10 mouse cellular contexts compared by ENCODE assay signal in genomic region chr10:59981792-59982191, GRCm38 (mm10). TPM values are rescaled to one million over a fixed set of nuclear protein-coding genes. Genes with fewer than 3 reads are reported as not detected.
A peak's percentile ranks its signal among the peaks of the same experiment; 100 is the strongest.
DNase-seq lines count a peak whose midpoint lies in the region; ATAC-seq and TF ChIP-seq lines count a peak whose summit lies in the region.
"Had no signal": no experiment of that assay in that cellular context is flagged by ENCODE, and none has a peak within 500 bp of the region (broad histone marks: within the 10 kb centered on the region; RNA-seq: fewer than 3 reads in every experiment).

No protein-coding gene starts in this region.

- H3K9ac ChIP-seq in kidney, embryonic 15.5 days = no peak overlapping the region
- H3K9ac ChIP-seq in embryonic facial prominence, embryonic 13.5 days = no peak overlapping the region

- no peak for TF ChIP-seq CTCF in E14TG2a.4 (conservative IDR thresholded peaks at IDR 0.05; ENCODE audit: low read length)

- 0 out of 2 replicates have a peak overlapping the region, but pooled peaks have one; percentile 18 for H3K27ac ChIP-seq in kidney, embryonic 15.5 days
- peak overlapping the region; percentile 33; the same call in 1 of the 2 replicates for H3K27ac ChIP-seq in embryonic facial prominence, embryonic 13.5 days

- no peaks in the 10 kb centered on the region for H3K9me3 ChIP-seq in kidney, embryonic 15.5 days (replicated peaks)
- no peaks in the 10 kb centered on the region for H3K9me3 ChIP-seq in E14TG2a.4 (ENCODE audit: low read length)
- H3K9me3 ChIP-seq in embryonic facial prominence, embryonic 13.5 days = no peaks in the 10 kb centered on the region

- ATAC-seq in kidney, embryonic 15.5 days (replicated peaks; ENCODE audit: low FRiP score) = no peak
- ATAC-seq in embryonic facial prominence, embryonic 13.5 days (ENCODE audit: insufficient number of reproducible peaks, insufficient read depth, low FRiP score, low TSS enrichment, low read depth) = no peak
- ATAC-seq: intestine, embryonic 16.5 days had no signal

- H3K4me3 ChIP-seq in kidney, embryonic 15.5 days (replicated peaks) = no peak overlapping the region
- H3K4me3 ChIP-seq in E14TG2a.4 (replicated peaks; ENCODE audit: low read length) = 0 out of 2 replicates have a peak overlapping the region, but pooled peaks have one; percentile 8
- no peak overlapping the region for H3K4me3 ChIP-seq in embryonic facial prominence, embryonic 13.5 days

- 79% methylated on average over 9 of the region's 9 CpGs for WGBS in kidney, embryonic 15.5 days
- 87% methylated on average over 9 of the region's 9 CpGs for WGBS in embryonic facial prominence, embryonic 13.5 days

- no peak for DNase-seq in kidney, adult 18-20 months
- DNase-seq in heart, postnatal 10 days = peak; percentile 83
- DNase-seq in natural killer cell, adult 2 months (ENCODE audit: low spot score in 2 of 2) = no peak
- DNase-seq in cerebellum, adult 9-11 months = no peak
- DNase-seq in left cerebral cortex, adult 11 months (ENCODE audit: low spot score) = no peak
- DNase-seq: layer of hippocampus, postnatal 36 days had no signal

- peaks cover 35% of the 10 kb centered on the region for H3K4me1 ChIP-seq in kidney, embryonic 15.5 days
- H3K4me1 ChIP-seq in E14TG2a.4 (replicated peaks; ENCODE audit: low read depth, low read length) = peaks cover 48% of the 10 kb centered on the region
- peaks cover 29% of the 10 kb centered on the region for H3K4me1 ChIP-seq in embryonic facial prominence, embryonic 13.5 days

- H3K4me2 ChIP-seq in kidney, embryonic 15.5 days = no peak overlapping the region
- no peak overlapping the region for H3K4me2 ChIP-seq in embryonic facial prominence, embryonic 13.5 days

- intact Hi-C loops in heart, postnatal 10 days (cut with DNase I) = no loop called here

- no peaks in the 10 kb centered on the region for H3K27me3 ChIP-seq in kidney, embryonic 15.5 days
- peaks cover 47% of the 10 kb centered on the region for H3K27me3 ChIP-seq in E14TG2a.4 (ENCODE audit: insufficient read depth, low read length)
- no peaks in the 10 kb centered on the region for H3K27me3 ChIP-seq in embryonic facial prominence, embryonic 13.5 days

- H3K36me3 ChIP-seq in kidney, embryonic 15.5 days = peaks cover 17% of the 10 kb centered on the region
- peaks cover 27% of the 10 kb centered on the region for H3K36me3 ChIP-seq in E14TG2a.4 (ENCODE audit: insufficient read depth, low read length)
- peaks cover 20% of the 10 kb centered on the region for H3K36me3 ChIP-seq in embryonic facial prominence, embryonic 13.5 days

RNA-seq across cellular contexts. Expression of gene Ascc1, which starts 20.8 kb away (rescaled TPM):
- polyA plus RNA-seq in kidney, embryonic 15.5 days (2015; fragmentation: Nextera tagmentation; extraction: Ambion mirVana) = 48.7 and 50.6 TPM in 2 replicates
- polyA plus RNA-seq in embryonic facial prominence, embryonic 13.5 days (2015; fragmentation: Nextera tagmentation; extraction: Ambion mirVana) = 48.3 and 50.3 TPM in 2 replicates
- total RNA-seq in heart, postnatal 10 days (2021) = 10 to 100 TPM; 20.8 to 22.8 TPM

RNA-seq across cellular contexts. Expression of gene Anapc16, which starts 21.1 kb away (rescaled TPM):
- 102 and 107 TPM in 2 replicates for polyA plus RNA-seq in kidney, embryonic 15.5 days (2015; fragmentation: Nextera tagmentation; extraction: Ambion mirVana)
- polyA plus RNA-seq in embryonic facial prominence, embryonic 13.5 days (2015; fragmentation: Nextera tagmentation; extraction: Ambion mirVana) = 116 and 128 TPM in 2 replicates
- 10 to 100 TPM; 73.8 to 83.7 TPM for total RNA-seq in heart, postnatal 10 days (2021)

RNA-seq across cellular contexts. Expression of gene Ddit4, which starts 30.2 kb away (rescaled TPM):
- polyA plus RNA-seq in kidney, embryonic 15.5 days (2015; fragmentation: Nextera tagmentation; extraction: Ambion mirVana) = 31.0 and 36.3 TPM in 2 replicates
- 86.5 and 93.1 TPM in 2 replicates for polyA plus RNA-seq in embryonic facial prominence, embryonic 13.5 days (2015; fragmentation: Nextera tagmentation; extraction: Ambion mirVana)
- 100 to 1,000 TPM in 1 of 2 experiments, 10 to 100 TPM in 1; 65.8 to 116 TPM for total RNA-seq in heart, postnatal 10 days (2021)

Comparison
In these comparisons a context has a peak if more than half of its experiments do, and no peak if none do; other contexts are left out.
1. DNase-seq: peak in heart, postnatal 10 days (2 of 2); none in kidney, adult 18-20 months (single experiment), natural killer cell, adult 2 months (0 of 2), cerebellum, adult 9-11 months (single experiment) and left cerebral cortex, adult 11 months (single experiment).